Mouse (Mus musculus) T-helper 2 cell (primary cell): ENCODE measurements around the gene Exosc6.
"Not testable (repeated sequence)": the region's sequence is repeated elsewhere in the genome, so short reads cannot be mapped to it uniquely, and the experiment has no call there.

Experiments
- in situ Hi-C: fragments of 300-600 bp; cut with MboI, MseI; formaldehyde crosslinking; loops from one replicate; pipeline ENCODE4 v1.15.1; 2025; ENCODE audit warnings: high pct_unique_total_duplicates

Exosc6 gene

GRCm38 (mm10) chr8:111056691-111057293 lies 653 bp downstream of the Exosc6 start:
- in situ Hi-C loops: loop anchor here (5.0 kb wide), 1 partner anchor 36 kb away; the partner anchor contains the start of genes Clec18a and Pdpr

- in situ Hi-C loops: loop anchor here (5.0 kb wide), 1 partner anchor 33 kb away; the partner anchor contains the start of genes Clec18a and Pdpr
Measured at GRCm38 (mm10) chr8:111058946-111059572, 2.9 kb downstream of the Exosc6 start.

- in situ Hi-C loops: no loop called here
Measured at GRCm38 (mm10) chr8:111061688-111062071, 5.5 kb downstream of the Exosc6 start.

DNA sequence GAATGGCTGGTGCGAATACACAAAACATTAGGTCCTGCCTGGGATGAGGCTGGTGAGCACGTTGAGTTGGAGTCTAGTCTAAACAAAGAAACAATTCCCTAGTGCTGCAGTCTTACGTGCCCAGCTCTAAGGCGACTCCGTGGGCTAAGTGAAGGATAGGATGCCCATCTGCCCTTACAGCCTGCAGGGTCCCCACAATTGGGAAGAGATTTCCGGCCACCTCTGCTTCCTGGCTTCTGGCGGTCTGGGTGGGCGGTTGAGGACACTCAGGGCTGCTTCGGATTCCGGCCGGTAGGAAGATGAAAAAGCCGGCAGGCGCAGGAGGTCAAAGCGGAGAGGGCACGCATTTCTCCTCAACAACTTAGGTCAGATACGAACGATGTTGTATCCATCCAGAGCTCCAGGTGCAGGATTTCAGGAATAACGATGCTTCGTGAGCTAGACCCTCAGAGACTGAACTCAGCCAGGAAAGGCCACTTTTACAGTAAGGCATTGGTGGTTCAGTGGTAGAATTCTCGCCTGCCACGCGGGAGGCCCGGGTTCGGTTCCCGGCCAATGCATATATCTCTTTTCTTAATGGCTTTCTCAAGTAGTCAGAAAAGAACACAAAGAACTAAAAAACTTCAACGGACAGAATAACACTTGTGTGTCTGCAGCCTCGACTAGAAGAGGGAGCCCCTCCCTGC lies 6.1 kb downstream of the Exosc6 start:
- in situ Hi-C loops: no loop called here

DNA sequence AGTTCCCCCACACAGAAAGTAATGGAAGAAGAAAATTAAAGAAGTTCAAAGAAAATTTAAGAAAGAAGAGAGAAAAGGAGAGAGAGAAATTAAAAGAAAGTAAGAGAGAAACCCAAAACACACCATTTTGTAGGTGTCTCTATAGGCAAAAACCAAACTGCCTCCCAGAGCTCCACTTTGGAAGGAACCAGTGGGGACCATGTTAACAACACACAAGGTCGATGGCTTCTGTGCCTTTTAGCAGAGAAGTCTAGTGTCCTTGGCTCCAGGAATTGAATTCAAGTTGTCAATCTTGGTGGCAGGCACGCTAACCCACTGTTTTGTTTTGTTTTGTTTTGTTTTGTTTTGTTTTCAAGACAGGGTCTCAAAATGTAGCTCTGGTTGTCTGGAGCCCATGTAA lies 6.8 kb downstream of the Exosc6 start:
- in situ Hi-C loops: no loop called here

DNA sequence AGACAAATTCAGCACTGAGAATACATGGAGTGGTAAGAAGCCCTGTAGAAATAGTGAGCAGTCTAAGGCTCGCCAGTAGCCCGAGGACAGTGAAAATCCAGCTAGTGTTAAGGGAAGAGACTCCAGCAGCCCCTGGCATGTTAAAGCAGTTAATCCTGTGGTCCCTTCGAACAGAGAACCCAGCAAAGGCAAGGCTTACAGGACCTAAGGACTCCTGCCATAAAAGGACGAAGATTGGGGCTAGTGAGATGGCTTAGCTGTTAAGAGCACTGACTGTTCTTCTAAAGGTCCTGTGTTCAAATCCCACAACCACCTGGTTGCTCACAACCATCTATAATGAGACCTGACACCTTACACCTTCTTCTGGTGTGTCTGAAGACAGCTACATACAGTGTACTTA lies 10.2 kb downstream of the Exosc6 start:
- in situ Hi-C loops: no loop called here

DNA sequence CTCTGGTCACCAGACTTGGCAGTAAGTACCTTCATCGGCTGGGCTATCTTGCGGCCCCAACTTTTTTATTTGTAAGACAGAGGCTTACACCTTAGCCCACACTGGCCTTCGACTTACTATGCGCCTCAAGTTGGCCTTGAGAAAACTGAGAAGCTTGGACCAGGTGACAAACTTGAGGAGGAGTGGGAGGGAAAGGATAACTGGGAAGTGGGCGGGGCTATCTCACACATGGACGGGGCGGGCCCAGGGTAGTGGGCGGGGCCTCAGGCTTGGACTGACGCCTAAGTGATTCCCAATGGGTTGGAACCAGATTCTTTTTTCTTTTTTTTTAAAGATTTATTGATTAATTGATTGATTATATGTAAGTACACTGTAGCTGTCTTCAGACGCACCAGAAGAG lies 11.3 kb downstream of the Exosc6 start:
- in situ Hi-C loops: no loop called here

DNA sequence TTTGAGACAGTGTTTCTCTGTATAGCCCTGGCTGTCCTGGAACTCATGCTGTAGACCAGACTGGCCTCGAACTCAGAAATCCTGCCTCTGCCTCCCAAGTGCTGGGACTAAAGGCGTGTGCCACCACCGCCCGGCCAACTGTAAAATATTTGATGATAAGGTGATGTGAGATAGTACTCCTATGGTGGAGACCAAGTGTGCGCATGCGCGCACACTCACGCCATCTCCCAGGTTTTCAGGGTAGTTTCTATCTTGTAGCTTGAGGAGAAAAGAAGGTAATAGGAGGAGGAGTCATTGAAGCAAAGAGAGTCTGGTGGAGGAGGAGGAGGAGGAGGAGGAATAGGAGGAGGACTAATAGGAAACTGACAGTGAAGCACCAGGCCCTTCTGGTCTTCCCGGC lies 12.5 kb downstream of the Exosc6 start:
- in situ Hi-C loops: not testable (repeated sequence)

DNA sequence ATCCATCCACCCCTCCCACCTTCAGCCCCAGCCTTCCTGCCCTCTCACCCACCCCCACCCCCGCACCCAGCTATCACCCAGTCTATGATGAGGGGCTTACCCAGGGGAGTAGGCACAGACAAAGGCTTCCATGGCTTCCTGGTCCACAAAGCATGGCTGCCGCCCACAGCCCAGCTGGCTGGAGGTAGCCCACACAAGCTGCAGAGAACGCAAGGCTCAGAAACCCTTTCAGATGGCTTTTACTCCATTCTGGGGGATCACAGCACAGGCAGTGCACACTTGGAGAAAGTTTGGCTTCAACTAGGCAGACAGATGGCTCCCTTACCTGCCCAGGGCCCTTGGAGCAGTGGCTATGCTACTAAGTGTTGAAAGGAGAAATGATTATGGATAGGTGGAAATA lies 19.8 kb downstream of the Exosc6 start:
- in situ Hi-C loops: loop anchor here (25.0 kb wide), 1 partner anchor 439 kb away; no protein-coding TSS in a partner anchor

- in situ Hi-C loops: loop anchor here (25.0 kb wide), 1 partner anchor 442 kb away; no protein-coding TSS in a partner anchor
Measured at GRCm38 (mm10) chr8:111079461-111079860, 23.3 kb downstream of the Exosc6 start.

GRCm38 (mm10) chr8:111079861-111080271 lies 23.7 kb downstream of the Exosc6 start:
- in situ Hi-C loops: loop anchor here (25.0 kb wide), 1 partner anchor 443 kb away; no protein-coding TSS in a partner anchor

- in situ Hi-C loops: loop anchor here (25.0 kb wide), 1 partner anchor 444 kb away; no protein-coding TSS in a partner anchor
Measured at GRCm38 (mm10) chr8:111081580-111082258, 25.6 kb downstream of the Exosc6 start.

DNA sequence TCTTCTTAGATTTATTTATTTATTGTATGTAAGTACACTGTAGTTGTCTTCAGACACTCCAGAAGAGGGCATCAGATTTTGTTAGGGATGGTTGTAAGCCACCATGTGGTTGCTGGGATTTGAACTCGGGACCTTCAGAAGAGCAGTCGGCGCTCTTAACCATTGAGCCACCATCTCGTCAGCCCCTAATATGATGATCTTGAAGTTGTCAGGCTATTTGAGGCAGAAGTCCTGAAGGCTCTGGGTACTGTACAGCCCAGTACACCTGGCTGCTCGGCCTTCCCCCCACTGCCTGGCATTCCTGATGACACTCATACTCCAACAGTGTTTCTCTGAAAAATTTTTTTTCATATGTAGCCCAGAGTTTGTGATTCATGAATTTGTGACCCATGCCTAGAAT lies 27.8 kb downstream of the Exosc6 start:
- in situ Hi-C loops: loop anchor here (25.0 kb wide), 1 partner anchor 447 kb away; no protein-coding TSS in a partner anchor

- in situ Hi-C loops: loop anchor here (5.0 to 25.0 kb wide), 3 partner anchors 33 to 453 kb away; partner anchors contain the start of gene Exosc6
Measured at GRCm38 (mm10) chr8:111090126-111090525, 34.0 kb downstream of the Exosc6 start.

DNA sequence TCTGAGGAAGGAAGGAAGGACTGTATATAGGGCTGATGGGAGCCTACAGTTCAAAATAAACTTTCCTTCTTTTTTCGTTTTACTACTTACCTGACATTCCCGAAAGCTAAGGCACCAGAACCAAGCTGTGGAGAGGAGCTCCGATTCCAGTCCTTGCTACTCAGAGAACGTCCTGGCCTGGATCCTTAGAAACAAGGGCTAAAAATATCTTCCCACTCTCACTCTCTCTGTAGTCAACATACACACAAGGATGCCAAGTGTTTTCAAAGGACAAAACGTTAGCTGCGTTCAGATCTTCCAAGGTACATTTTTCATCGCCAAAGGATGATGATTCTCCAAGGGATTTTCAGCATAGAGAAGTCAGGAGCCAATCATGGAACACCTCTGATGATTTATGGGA lies 35.6 kb downstream of the Exosc6 start:
- in situ Hi-C loops: loop anchor here (5.0 to 25.0 kb wide), 3 partner anchors 34 to 454 kb away; partner anchors contain the start of gene Exosc6

DNA sequence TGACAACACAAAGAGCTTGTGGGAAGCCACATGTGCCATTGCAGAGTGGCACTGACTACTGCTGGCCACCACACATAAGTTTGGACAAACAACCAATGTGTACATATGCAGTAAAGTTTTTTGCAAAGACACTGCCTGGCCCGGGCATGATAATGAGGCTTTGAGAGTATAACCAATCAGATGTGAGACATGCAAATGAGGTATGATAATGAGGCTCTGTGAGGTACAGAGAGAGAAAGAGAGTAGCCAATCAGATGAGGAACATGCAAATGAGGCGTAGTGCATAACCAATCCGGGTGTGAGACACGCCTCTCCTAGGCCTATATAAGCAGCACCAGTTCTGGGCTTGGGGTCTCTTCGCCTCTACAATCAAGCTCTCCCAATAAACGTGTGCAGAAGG lies 36.2 kb downstream of the Exosc6 start, which contains the start of gene Clec18a:
TSS of gene Clec18a (minus strand) at position 101 of the 400 bp plus-strand sequence.
- in situ Hi-C loops: loop anchor here (5.0 to 25.0 kb wide), 3 partner anchors 35 to 455 kb away; partner anchors contain the start of gene Exosc6

DNA sequence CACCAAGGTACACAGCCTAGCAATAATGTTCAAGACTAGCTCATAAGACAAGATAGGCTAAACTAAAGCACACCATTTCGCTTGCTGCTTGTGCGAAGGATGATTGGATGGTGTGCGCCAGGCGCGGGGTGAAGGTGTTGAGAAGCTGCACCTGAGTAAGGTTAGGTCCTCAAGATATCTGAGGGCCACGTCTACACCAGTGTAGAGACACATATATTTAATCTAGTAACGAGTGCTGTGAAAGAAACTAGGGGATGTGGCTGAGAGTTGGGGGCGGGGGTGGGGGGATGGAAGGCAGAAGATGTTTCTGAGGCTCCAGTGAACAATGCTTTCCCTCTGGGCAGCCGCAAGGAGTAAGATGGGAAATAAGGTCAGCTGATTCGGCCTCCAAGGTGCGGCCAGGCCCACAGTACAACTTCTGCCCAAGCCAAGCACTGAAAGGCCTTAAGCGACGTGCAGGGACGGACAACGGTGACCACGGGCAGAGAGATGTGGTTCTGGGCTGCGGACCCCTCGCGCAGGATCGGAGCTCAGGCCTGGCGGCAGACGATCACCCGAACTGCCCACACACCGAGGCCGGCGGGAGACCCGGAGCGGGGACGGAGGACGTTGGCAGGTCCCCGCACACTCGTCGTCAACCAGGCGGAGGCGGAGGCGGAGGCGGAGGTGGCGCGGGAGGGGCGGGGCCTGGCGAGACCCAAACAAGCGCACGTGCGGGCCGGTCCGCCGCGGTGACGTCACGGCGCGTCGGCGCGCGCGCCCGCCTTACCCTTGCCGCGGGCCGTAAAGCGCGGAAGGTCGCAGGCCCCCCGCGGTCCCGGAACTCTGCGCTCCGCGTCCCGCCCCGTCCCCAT lies 38.0 kb downstream of the Exosc6 start, which contains the start of gene Pdpr:
TSS of gene Pdpr (plus strand) at position 766 of the 854 bp plus-strand sequence.
- in situ Hi-C loops: loop anchor here (5.0 to 25.0 kb wide), 3 partner anchors 37 to 457 kb away; partner anchors contain the start of gene Exosc6

- in situ Hi-C loops: loop anchor here (5.0 to 25.0 kb wide), 3 partner anchors 38 to 458 kb away; partner anchors contain the start of gene Exosc6
Measured at GRCm38 (mm10) chr8:111094719-111095302, 38.7 kb downstream of the Exosc6 start.
